Mouse (Mus musculus): ENCODE measurements around the gene Srebf2. TPM values are rescaled to one million over a fixed set of nuclear protein-coding genes. Genes with fewer than 3 reads are reported as not detected.

The Srebf2 gene
- total RNA-seq, 2 experiments from 2014 or later = 35.1 to 38.8 TPM

GRCm38 (mm10) chr15:82203611-82204351, 56.8 kb downstream of the Srebf2 start:
- intact Hi-C loops (cut with DNase I) = no loop called here
- no peak for DNase-seq

- DNase-seq = no peak
- intact Hi-C loops (cut with DNase I) = no loop called here
Measured at GRCm38 (mm10) chr15:82204680-82205371, 57.8 kb downstream of the Srebf2 start.

GRCm38 (mm10) chr15:82206365-82207104, 59.6 kb downstream of the Srebf2 start:
- peak; percentile 90 for DNase-seq
- intact Hi-C loops (cut with DNase I) = no loop called here

- intact Hi-C loops (cut with DNase I) = no loop called here
- DNase-seq = no peak
Measured at GRCm38 (mm10) chr15:82207105-82207459, 60.1 kb downstream of the Srebf2 start.

GRCm38 (mm10) chr15:82207504-82208219, 60.7 kb downstream of the Srebf2 start:
- intact Hi-C loops (cut with DNase I) = no loop called here
- DNase-seq = no peak

GRCm38 (mm10) chr15:82208307-82208706, 61.3 kb downstream of the Srebf2 start:
- intact Hi-C loops (cut with DNase I) = no loop called here
- DNase-seq = no peak

GRCm38 (mm10) chr15:82209295-82210050, 62.5 kb downstream of the Srebf2 start:
- intact Hi-C loops (cut with DNase I) = no loop called here
- DNase-seq = no peak

GRCm38 (mm10) chr15:82210801-82211200, 63.8 kb downstream of the Srebf2 start:
- intact Hi-C loops (cut with DNase I) = no loop called here

GRCm38 (mm10) chr15:82211281-82211680, 64.3 kb downstream of the Srebf2 start:
- no peak for DNase-seq
- intact Hi-C loops (cut with DNase I) = no loop called here

More at GRCm38 (mm10) chr15:82210801-82211200, 63.8 kb downstream of the Srebf2 start:
- no peak for DNase-seq

- peak; percentile 34 to 39 for DNase-seq
- intact Hi-C loops (cut with DNase I) = no loop called here
Measured at GRCm38 (mm10) chr15:82211911-82212751, 65.2 kb downstream of the Srebf2 start.

GRCm38 (mm10) chr15:82212752-82213063, 65.7 kb downstream of the Srebf2 start, which contains the start of gene Shisa8:
Gene Shisa8 (minus strand): TSS chr15:82212815.
- intact Hi-C loops (cut with DNase I) = no loop called here
- DNase-seq = no peak

- intact Hi-C loops (cut with DNase I) = no loop called here
- no peak for DNase-seq
Measured at GRCm38 (mm10) chr15:82213222-82213621, 66.2 kb downstream of the Srebf2 start.

- no peak for DNase-seq
- intact Hi-C loops (cut with DNase I) = no loop called here
Measured at GRCm38 (mm10) chr15:82215332-82216046, 68.5 kb downstream of the Srebf2 start.

- intact Hi-C loops (cut with DNase I) = no loop called here
- DNase-seq = no peak
Measured at GRCm38 (mm10) chr15:82216142-82216827, 69.3 kb downstream of the Srebf2 start.

GRCm38 (mm10) chr15:82217039-82217438, 70.1 kb downstream of the Srebf2 start:
- DNase-seq = no peak
- intact Hi-C loops (cut with DNase I) = no loop called here

GRCm38 (mm10) chr15:82217980-82218379, 71.0 kb downstream of the Srebf2 start:
- DNase-seq = no peak
- intact Hi-C loops (cut with DNase I) = no loop called here

- peak in 1 of 2 experiments; percentile 23 for DNase-seq
- intact Hi-C loops (cut with DNase I) = no loop called here
Measured at GRCm38 (mm10) chr15:82218778-82219666, 72.0 kb downstream of the Srebf2 start.
